In genomic region chr12:84364291-84364690, GRCm38 (mm10) we compare ENCODE assay signal across 35 mouse cellular contexts. TPM values are rescaled to one million over a fixed set of nuclear protein-coding genes. Genes with fewer than 3 reads are reported as not detected.
DNase-seq lines count a peak whose midpoint lies in the region; ATAC-seq and TF ChIP-seq lines count a peak whose summit lies in the region.
"Had no signal": no experiment of that assay in that cellular context is flagged by ENCODE, and none has a peak within 500 bp of the region (broad histone marks: within the 10 kb centered on the region; RNA-seq: fewer than 3 reads in every experiment).

No protein-coding gene starts in this region.

- H3K4me2 ChIP-seq in heart, embryonic 12.5 days, result 0 out of 2 replicates have a peak overlapping the region, but pooled peaks have one; percentile 28
- H3K4me2 ChIP-seq in heart, postnatal 0 days (ENCODE audit: low read depth, low read length), result 0 out of 2 replicates have a peak overlapping the region, but pooled peaks have one; percentile 24
- H3K4me2 ChIP-seq: forebrain, embryonic 12.5 days; hindbrain, embryonic 15.5 days; limb, embryonic 13.5 days; liver, embryonic 11.5 days; neural tube, embryonic 12.5 days had no signal

- no peaks in the 10 kb centered on the region for H3K9me3 ChIP-seq in heart, embryonic 12.5 days (replicated peaks)
- no peaks in the 10 kb centered on the region for H3K9me3 ChIP-seq in heart, postnatal 0 days (replicated peaks; ENCODE audit: control insufficient read depth, low read length)
- H3K9me3 ChIP-seq in E14TG2a.4 (ENCODE audit: low read length), result no peaks in the 10 kb centered on the region
- no peaks in the 10 kb centered on the region for H3K9me3 ChIP-seq in ES-E14 (ENCODE audit: control insufficient read depth, insufficient read depth, low read depth, low read length)
- H3K9me3 ChIP-seq: forebrain, embryonic 12.5 days; hindbrain, embryonic 10.5 days; hindbrain, embryonic 15.5 days; limb, embryonic 13.5 days; midbrain, embryonic 10.5 days; neural tube, embryonic 12.5 days had no signal

- H3K27me3 ChIP-seq in heart, embryonic 12.5 days (replicated peaks), result no peaks in the 10 kb centered on the region
- H3K27me3 ChIP-seq in heart, postnatal 0 days (ENCODE audit: control insufficient read depth, insufficient read depth, low read length), result no peaks in the 10 kb centered on the region
- H3K27me3 ChIP-seq in E14TG2a.4 (ENCODE audit: insufficient read depth, low read length), result no peaks in the 10 kb centered on the region
- H3K27me3 ChIP-seq: forebrain, embryonic 12.5 days; hindbrain, embryonic 15.5 days; limb, embryonic 13.5 days; neural tube, embryonic 12.5 days; Patski had no signal

- in situ Hi-C loops in ES-E14 (cut with MboI; ENCODE audit: low sequenced_read_pairs in 2 of 2, unreplicated experiment in 2 of 2), result no loop called here

- DNase-seq in heart, postnatal 4 days, result no peak
- no peak for DNase-seq in heart, postnatal 0 days (ENCODE audit: low spot score)
- no peak for DNase-seq in heart, adult 8-10 months (ENCODE audit: low spot score)
- DNase-seq in ES-E14 (ENCODE audit: low read depth, low spot score), result no peak
- no peak for DNase-seq in adrenal gland, postnatal 10 days
- DNase-seq: adrenal gland, postnatal 36 days; cerebellum, adult 18-20 months; cerebellum, postnatal 10 days; gastrocnemius, postnatal 10 days; kidney, adult 11 months; kidney, postnatal 36 days; lung, adult 18-20 months; right cerebral cortex, adult 18-20 months; spleen, adult 18-20 months; thymus, adult 2 months; thymus, postnatal 36 days had no signal

- TF ChIP-seq CTCF in heart, postnatal 0 days (IDR thresholded peaks at IDR 0.05; ENCODE audit: low read depth), result no peak
- TF ChIP-seq CTCF in E14TG2a.4 (conservative IDR thresholded peaks at IDR 0.05; ENCODE audit: low read length), result no peak

- no peak for ATAC-seq in heart, embryonic 12.5 days (ENCODE audit: insufficient number of reproducible peaks, low FRiP score)
- no peak for ATAC-seq in heart, postnatal 0 days (ENCODE audit: insufficient read depth, low read depth)
- ATAC-seq in erythroid progenitor cell, adult 5-6 weeks (replicated peaks; ENCODE audit: low FRiP score, poor library complexity, severe bottlenecking), result no peak
- ATAC-seq: inflammation-experienced regulatory T-cells, adult 6 months; lung, postnatal 0 days; midbrain, embryonic 16.5 days; Patski had no signal

- 69% methylated on average over 9 of the region's 9 CpGs for WGBS in heart, embryonic 12.5 days
- 61% methylated on average over 9 of the region's 9 CpGs for WGBS in heart, postnatal 0 days

- H3K36me3 ChIP-seq in heart, embryonic 12.5 days, result peaks cover 23% of the 10 kb centered on the region
- peaks cover 24% of the 10 kb centered on the region for H3K36me3 ChIP-seq in heart, postnatal 0 days (replicated peaks; ENCODE audit: control insufficient read depth, insufficient read depth, low read length)
- H3K36me3 ChIP-seq in E14TG2a.4 (ENCODE audit: insufficient read depth, low read length) (peaks cover 22% of the 10 kb centered on the region), ES-E14 (ENCODE audit: control insufficient read depth, insufficient read depth, low read length, poor library complexity, severe bottlenecking) (peaks cover 7% of the 10 kb centered on the region; the same call in 1 of the 2 replicates)

- no peak overlapping the region for H3K9ac ChIP-seq in heart, embryonic 12.5 days
- no peak overlapping the region for H3K9ac ChIP-seq in heart, postnatal 0 days (replicated peaks; ENCODE audit: low read depth, low read length)
- peak overlapping the region; percentile 59 for H3K9ac ChIP-seq in ES-E14 (ENCODE audit: insufficient read depth, low read depth, low read length, poor library complexity, severe bottlenecking)
- H3K9ac ChIP-seq: forebrain, embryonic 12.5 days; hindbrain, embryonic 15.5 days; limb, embryonic 13.5 days; neural tube, embryonic 12.5 days had no signal

- TF ChIP-seq EP300 in heart, postnatal 0 days (IDR thresholded peaks at IDR 0.05; ENCODE audit: low read depth), result no peak

- H3K4me1 ChIP-seq in heart, embryonic 12.5 days (replicated peaks), result peaks cover 25% of the 10 kb centered on the region
- peaks cover 30% of the 10 kb centered on the region for H3K4me1 ChIP-seq in heart, postnatal 0 days (ENCODE audit: control insufficient read depth, insufficient read depth)
- H3K4me1 ChIP-seq in E14TG2a.4 (replicated peaks; ENCODE audit: low read depth, low read length), result peaks cover 53% of the 10 kb centered on the region
- peaks cover 0 to 18% of the 10 kb centered on the region in 2 experiments; a peak in 2 of 4 replicates for H3K4me1 ChIP-seq in ES-E14 (ENCODE audit: control insufficient read depth in 2 of 2, insufficient read depth in 2 of 2, low read length in 2 of 2, poor library complexity in 1 of 2)

- no peak overlapping the region for H3K4me3 ChIP-seq in heart, embryonic 12.5 days
- no peak overlapping the region for H3K4me3 ChIP-seq in heart, postnatal 0 days (ENCODE audit: low read depth, low read length)
- H3K4me3 ChIP-seq in E14TG2a.4 (replicated peaks; ENCODE audit: low read length) (peak overlapping the region; percentile 54), ES-E14 (ENCODE audit: insufficient read depth in 1 of 2, low read depth in 1 of 2, low read length in 2 of 2, poor library complexity in 1 of 2, severe bottlenecking in 1 of 2) (peak overlapping the region; percentile 47 to 55)
- H3K4me3 ChIP-seq: erythroblast, embryonic 14.5 days; forebrain, embryonic 12.5 days; hindbrain, embryonic 10.5 days; hindbrain, embryonic 15.5 days; layer of hippocampus, adult 2 months; left cerebral cortex, adult 2 months; limb, embryonic 13.5 days; midbrain, embryonic 10.5 days; myocyte; neural tube, embryonic 12.5 days had no signal

- H3K27ac ChIP-seq in heart, embryonic 12.5 days (ENCODE audit: poor library complexity, severe bottlenecking), result no peak overlapping the region
- no peak overlapping the region; the same call in 1 of the 2 replicates for H3K27ac ChIP-seq in heart, postnatal 0 days (ENCODE audit: low read depth)
- H3K27ac ChIP-seq in ES-E14 (ENCODE audit: insufficient read depth, low read depth, low read length, poor library complexity, severe bottlenecking), result 0 out of 2 replicates have a peak overlapping the region, but pooled peaks have one; percentile 37
- H3K27ac ChIP-seq: forebrain, embryonic 12.5 days; hindbrain, embryonic 10.5 days; hindbrain, embryonic 15.5 days; layer of hippocampus, adult 2 months; left cerebral cortex, adult 2 months; limb, embryonic 13.5 days; macrophage; midbrain, embryonic 10.5 days; neural tube, embryonic 12.5 days had no signal

RNA-seq across cellular contexts. Expression of gene Fam161b, which starts 2.7 kb away (rescaled TPM):
- 5.0 and 5.2 TPM in 2 replicates for polyA plus RNA-seq in heart, embryonic 12.5 days (2016; fragmentation: Nextera tagmentation; extraction: Ambion mirVana)
- total RNA-seq in heart, postnatal 4 days (2021), result 1 to 10 TPM; 4.0 to 4.3 TPM
- total RNA-seq in heart, postnatal 0 days (2014; rRNA removed; ENCODE audit: low replicate concordance), result 3.4 and 4.0 TPM in 2 replicates
- polyA plus RNA-seq in heart, postnatal 0 days (2015; fragmentation: Nextera tagmentation; extraction: Ambion mirVana), result 5.6 and 6.0 TPM in 2 replicates
- total RNA-seq in heart, adult 8-10 months (2022), result 10 to 100 TPM in 3 of 4 experiments, 1 to 10 TPM in 1; 9.8 to 13.2 (median 11.0) TPM
- 2.9 and 3.7 TPM in 2 replicates for total RNA-seq in ES-E14 (2012; rRNA removed)
- 1 to 10 TPM; 1.7 to 4.3 TPM for total RNA-seq in adrenal gland, postnatal 10 days (2021)
- total RNA-seq in erythroid progenitor cell, adult 5-6 weeks (2015; ENCODE audit: low replicate concordance), result 2.9 TPM in 1 of 2 replicates, not detected in the other
- 3.6 and 3.7 TPM in 2 replicates for total RNA-seq in erythroid progenitor cell, adult 5-6 weeks (2017; ENCODE audit: low replicate concordance)

RNA-seq across cellular contexts. Expression of gene Coq6, which starts 2.8 kb away (rescaled TPM):
- 59.2 and 61.6 TPM in 2 replicates for polyA plus RNA-seq in heart, embryonic 12.5 days (2016; fragmentation: Nextera tagmentation; extraction: Ambion mirVana)
- 10 to 100 TPM; 91.6 to 94.9 TPM for total RNA-seq in heart, postnatal 4 days (2021)
- 271 and 278 TPM in 2 replicates for total RNA-seq in heart, postnatal 0 days (2014; rRNA removed; ENCODE audit: low replicate concordance)
- 102 and 105 TPM in 2 replicates for polyA plus RNA-seq in heart, postnatal 0 days (2015; fragmentation: Nextera tagmentation; extraction: Ambion mirVana)
- total RNA-seq in heart, adult 8-10 months (2022), result 100 to 1,000 TPM in 2 of 4 experiments, 10 to 100 TPM in 2; 99.6 to 103 (median 101) TPM
- 49.6 and 82.6 TPM in 2 replicates for total RNA-seq in ES-E14 (2012; rRNA removed)
- total RNA-seq in adrenal gland, postnatal 10 days (2021), result 100 to 1,000 TPM; 100 to 114 TPM
- total RNA-seq in erythroid progenitor cell, adult 5-6 weeks (2015; ENCODE audit: low replicate concordance), result 17.2 and 19.5 TPM in 2 replicates
- 5.6 and 14.4 TPM in 2 replicates for total RNA-seq in erythroid progenitor cell, adult 5-6 weeks (2017; ENCODE audit: low replicate concordance)

RNA-seq across cellular contexts. Expression of gene Entpd5, which starts 44.5 kb away (rescaled TPM):
- 32.6 and 33.5 TPM in 2 replicates for polyA plus RNA-seq in heart, embryonic 12.5 days (2016; fragmentation: Nextera tagmentation; extraction: Ambion mirVana)
- total RNA-seq in heart, postnatal 4 days (2021), result 10 to 100 TPM; 45.8 to 46.0 TPM
- total RNA-seq in heart, postnatal 0 days (2014; rRNA removed; ENCODE audit: low replicate concordance), result 37.6 and 59.8 TPM in 2 replicates
- polyA plus RNA-seq in heart, postnatal 0 days (2015; fragmentation: Nextera tagmentation; extraction: Ambion mirVana), result 37.5 and 40.5 TPM in 2 replicates
- total RNA-seq in heart, adult 8-10 months (2022), result 100 to 1,000 TPM in 1 of 4 experiments, 10 to 100 TPM in 3; 69.5 to 108 (median 85.9) TPM
- total RNA-seq in ES-E14 (2012; rRNA removed), result 6.4 and 6.9 TPM in 2 replicates
- total RNA-seq in adrenal gland, postnatal 10 days (2021), result 10 to 100 TPM; 66.3 to 74.5 TPM
- 8.6 and 17.2 TPM in 2 replicates for total RNA-seq in erythroid progenitor cell, adult 5-6 weeks (2015; ENCODE audit: low replicate concordance)
- total RNA-seq in erythroid progenitor cell, adult 5-6 weeks (2017; ENCODE audit: low replicate concordance), result 4.8 and 9.2 TPM in 2 replicates

RNA-seq across cellular contexts. Expression of gene Bbof1, which starts 44.6 kb away (rescaled TPM):
- 1.4 and 1.5 TPM in 2 replicates for polyA plus RNA-seq in heart, embryonic 12.5 days (2016; fragmentation: Nextera tagmentation; extraction: Ambion mirVana)
- 1 to 10 TPM; 2.5 to 3.0 TPM for total RNA-seq in heart, postnatal 4 days (2021)
- 0.04 TPM in 1 of 2 replicates, not detected in the other for total RNA-seq in heart, postnatal 0 days (2014; rRNA removed; ENCODE audit: low replicate concordance)
- polyA plus RNA-seq in heart, postnatal 0 days (2015; fragmentation: Nextera tagmentation; extraction: Ambion mirVana), result 1.3 and 2.3 TPM in 2 replicates
- total RNA-seq in heart, adult 8-10 months (2022), result 1 to 10 TPM in 3 of 4 experiments, under 1 TPM in 1; 0.92 to 2.3 (median 1.4) TPM
- total RNA-seq in ES-E14 (2012; rRNA removed), result 0.63 and 1.2 TPM in 2 replicates
- total RNA-seq in adrenal gland, postnatal 10 days (2021), result 1 to 10 TPM; 5.7 to 8.4 TPM
- not detected in 2 replicates for total RNA-seq in erythroid progenitor cell, adult 5-6 weeks (2015; ENCODE audit: low replicate concordance)
- total RNA-seq in erythroid progenitor cell, adult 5-6 weeks (2017; ENCODE audit: low replicate concordance), result 2.6 and 9.1 TPM in 2 replicates

RNA-seq across cellular contexts. Expression of gene Zfp410, which starts 47.6 kb away (rescaled TPM):
- 53.1 and 59.9 TPM in 2 replicates for polyA plus RNA-seq in heart, embryonic 12.5 days (2016; fragmentation: Nextera tagmentation; extraction: Ambion mirVana)
- 10 to 100 TPM; 37.3 to 38.1 TPM for total RNA-seq in heart, postnatal 4 days (2021)
- 36.9 and 37.7 TPM in 2 replicates for total RNA-seq in heart, postnatal 0 days (2014; rRNA removed; ENCODE audit: low replicate concordance)
- 36.3 and 38.5 TPM in 2 replicates for polyA plus RNA-seq in heart, postnatal 0 days (2015; fragmentation: Nextera tagmentation; extraction: Ambion mirVana)
- total RNA-seq in heart, adult 8-10 months (2022), result 10 to 100 TPM; 18.9 to 20.2 (median 19.5) TPM
- total RNA-seq in ES-E14 (2012; rRNA removed), result 36.5 and 39.6 TPM in 2 replicates
- total RNA-seq in adrenal gland, postnatal 10 days (2021), result 10 to 100 TPM; 38.2 to 48.8 TPM
- total RNA-seq in erythroid progenitor cell, adult 5-6 weeks (2015; ENCODE audit: low replicate concordance), result 54.1 and 72.5 TPM in 2 replicates
- 63.2 and 85.4 TPM in 2 replicates for total RNA-seq in erythroid progenitor cell, adult 5-6 weeks (2017; ENCODE audit: low replicate concordance)

Comparison
In these comparisons a context has a peak if more than half of its experiments do, and no peak if none do; other contexts are left out.
1. H3K4me3 ChIP-seq: peak in E14TG2a.4 (single experiment) and ES-E14 (2 of 2); none in heart, embryonic 12.5 days (single experiment) and heart, postnatal 0 days (single experiment).